Mouse (Mus musculus): Measurements from ENCODE around the gene Ccdc93. TPM values are rescaled to one million over a fixed set of nuclear protein-coding genes. Genes with fewer than 3 reads are reported as not detected.

The Ccdc93 gene
- total RNA-seq, 2 experiments from 2014 or later: 8.9 to 9.2 TPM

- intact Hi-C loops (cut with DNase I): loop anchor here (5.0 kb wide), 1 partner anchor 127 kb away; the partner anchor contains the start of gene Ddx18
- DNase-seq: peak; percentile 39 to 41
Measured at GRCm38 (mm10) chr1:121440535-121441381, 9.9 kb downstream of the Ccdc93 start.

DNA sequence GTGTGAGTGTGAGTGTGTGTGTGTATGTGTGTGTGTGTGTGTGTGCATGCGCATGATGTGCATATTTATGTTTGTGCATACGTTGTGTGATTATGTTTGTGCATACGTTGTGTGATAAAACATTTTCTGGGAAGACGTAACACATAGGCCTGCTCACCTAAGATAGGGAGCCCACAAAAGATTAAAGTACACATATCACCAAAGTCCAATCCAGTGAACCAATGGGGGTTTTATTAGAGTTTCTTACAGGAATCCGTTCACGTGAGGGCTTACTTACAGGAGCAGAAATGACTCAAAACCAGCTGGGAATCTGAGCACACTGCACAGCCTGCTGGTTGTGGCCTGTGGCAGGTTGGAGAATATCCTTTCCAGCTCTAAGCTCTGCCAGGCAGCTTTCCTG lies 13.3 kb downstream of the Ccdc93 start:
- DNase-seq: no peak
- intact Hi-C loops (cut with DNase I): loop anchor here (5.0 kb wide), 1 partner anchor 123 kb away; the partner anchor contains the start of gene Ddx18

DNA sequence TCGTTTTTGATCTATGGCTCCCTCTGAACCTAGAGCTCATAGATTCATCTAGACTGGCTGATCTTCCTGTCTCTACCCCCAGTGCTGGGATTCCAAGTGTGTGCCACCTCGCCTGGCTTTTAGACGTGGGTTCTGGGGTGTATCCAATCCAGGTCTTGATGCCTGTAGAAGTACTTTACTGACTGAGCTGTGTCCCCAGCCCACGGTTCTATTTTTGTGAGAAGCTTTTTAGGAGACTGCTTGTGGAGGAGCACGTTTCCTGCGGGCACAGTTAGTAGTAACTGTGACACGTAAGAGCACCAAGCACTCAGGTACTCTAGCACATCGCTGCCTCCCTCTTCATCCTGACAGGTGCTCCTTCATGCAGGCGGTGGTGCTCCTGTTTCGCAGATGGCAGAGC lies 16.4 kb downstream of the Ccdc93 start:
- intact Hi-C loops (cut with DNase I): loop anchor here (5.0 kb wide), 1 partner anchor 105 kb away; no protein-coding TSS in a partner anchor
- no peak for DNase-seq

DNA sequence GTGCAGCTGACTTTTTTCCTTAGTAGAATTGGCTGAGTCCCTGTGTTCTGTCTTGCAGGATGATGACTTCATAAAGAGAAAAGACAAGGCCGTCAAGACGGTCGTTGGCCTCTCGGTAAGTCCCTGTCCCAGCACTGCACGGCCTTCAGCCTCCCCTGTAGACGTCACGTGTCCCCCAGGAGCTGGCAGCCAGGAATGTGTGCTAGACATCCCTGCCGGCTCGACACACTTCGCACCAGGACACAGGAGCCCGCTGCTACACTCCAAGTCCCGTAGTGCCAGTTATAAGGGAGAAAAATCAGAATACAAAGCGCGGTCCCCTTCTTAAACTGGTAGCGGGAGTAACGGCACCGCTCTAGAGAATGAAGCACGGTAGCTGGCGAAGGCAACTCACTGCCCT lies 17.3 kb downstream of the Ccdc93 start:
- no peak for DNase-seq
- intact Hi-C loops (cut with DNase I): loop anchor here (5.0 kb wide), 1 partner anchor 104 kb away; no protein-coding TSS in a partner anchor

DNA sequence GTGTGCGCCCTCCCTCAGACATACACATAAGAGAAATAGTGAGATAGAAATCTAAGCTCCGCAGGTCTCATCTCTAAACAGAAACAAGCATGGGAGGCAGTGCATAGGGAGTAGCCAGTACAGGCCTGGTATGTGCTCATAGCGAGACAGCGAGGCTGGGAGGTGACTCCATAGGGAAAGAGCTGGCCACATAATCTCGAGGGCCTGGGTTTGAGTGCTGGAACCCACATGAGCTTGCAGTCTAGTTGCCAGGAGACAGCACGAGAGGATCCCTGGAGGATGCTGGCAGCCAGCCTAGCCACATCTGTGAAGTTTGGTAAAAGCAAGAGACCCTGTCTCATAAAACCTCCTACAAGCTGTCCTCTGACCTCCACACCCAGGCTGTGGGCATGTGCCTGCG lies 20.2 kb downstream of the Ccdc93 start:
- intact Hi-C loops (cut with DNase I): no loop called here
- DNase-seq: no peak

GRCm38 (mm10) chr1:121452498-121452897 lies 21.6 kb downstream of the Ccdc93 start:
- intact Hi-C loops (cut with DNase I): no loop called here
- DNase-seq: no peak

- intact Hi-C loops (cut with DNase I): no loop called here
- no peak for DNase-seq
Measured at GRCm38 (mm10) chr1:121453053-121453452, 22.2 kb downstream of the Ccdc93 start.

DNA sequence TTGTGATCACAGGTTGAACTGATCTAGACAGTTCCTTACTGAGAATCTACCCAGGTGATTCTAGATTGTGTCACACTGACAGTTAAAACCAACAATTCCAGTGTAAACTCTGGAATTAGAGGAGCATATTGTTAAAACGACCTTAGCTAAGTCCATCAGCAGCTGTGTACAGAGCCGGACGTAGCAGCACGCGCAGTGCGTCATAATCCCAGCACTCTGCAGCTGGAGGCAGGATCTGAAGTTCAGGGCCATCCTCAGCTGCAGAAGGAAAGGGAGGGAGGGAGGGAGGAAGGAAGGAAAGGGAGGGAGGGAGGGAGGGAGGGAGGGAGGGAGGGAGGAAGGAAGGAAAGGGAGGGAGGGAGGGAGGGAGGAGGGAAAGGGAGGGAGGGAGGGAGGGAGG lies 24.1 kb downstream of the Ccdc93 start:
- intact Hi-C loops (cut with DNase I): no loop called here

DNA sequence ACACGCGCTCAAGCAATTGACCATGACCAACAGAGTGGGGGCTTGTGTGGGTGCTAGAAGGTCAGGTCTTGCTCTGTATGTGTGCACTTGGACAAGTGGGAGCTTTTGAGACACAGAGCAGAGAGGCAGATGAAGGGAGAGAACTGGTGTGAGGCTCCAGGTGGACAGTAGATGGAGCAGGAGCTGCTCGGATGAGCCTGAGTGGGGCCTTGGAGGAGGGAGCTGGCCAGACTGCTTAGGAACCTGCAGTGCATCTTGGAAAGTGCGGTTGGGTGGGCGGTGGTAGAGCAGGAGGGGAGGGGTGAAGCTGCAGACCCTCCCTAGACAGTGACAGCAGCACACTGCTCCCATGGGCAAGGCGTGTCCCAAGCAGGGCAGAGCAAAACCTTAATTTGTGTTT lies 29.2 kb downstream of the Ccdc93 start:
- intact Hi-C loops (cut with DNase I): no loop called here
- DNase-seq: no peak

More for the DNA sequence above, 24.1 kb downstream of the Ccdc93 start:
- no peak for DNase-seq

DNA sequence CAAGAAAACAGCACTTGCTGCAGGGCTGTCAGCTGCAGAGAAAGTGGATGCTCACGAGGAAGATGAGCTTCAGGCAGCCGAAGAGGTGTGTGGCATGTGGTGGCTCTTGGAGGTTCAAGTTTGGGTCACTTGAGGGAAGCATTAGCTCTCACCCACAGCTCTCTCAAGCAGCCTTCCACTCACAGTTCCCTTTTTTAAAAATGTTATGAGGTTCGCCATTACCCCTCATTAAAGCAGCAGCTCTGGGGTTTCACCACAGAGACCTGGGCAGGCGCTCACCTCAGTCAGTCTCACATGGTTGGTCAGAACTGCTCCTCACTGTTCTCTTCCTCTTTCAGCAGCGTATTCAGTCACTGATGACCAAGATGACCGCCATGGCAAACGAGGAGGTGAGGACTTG lies 31.0 kb downstream of the Ccdc93 start:
- no peak for DNase-seq
- intact Hi-C loops (cut with DNase I): no loop called here

DNA sequence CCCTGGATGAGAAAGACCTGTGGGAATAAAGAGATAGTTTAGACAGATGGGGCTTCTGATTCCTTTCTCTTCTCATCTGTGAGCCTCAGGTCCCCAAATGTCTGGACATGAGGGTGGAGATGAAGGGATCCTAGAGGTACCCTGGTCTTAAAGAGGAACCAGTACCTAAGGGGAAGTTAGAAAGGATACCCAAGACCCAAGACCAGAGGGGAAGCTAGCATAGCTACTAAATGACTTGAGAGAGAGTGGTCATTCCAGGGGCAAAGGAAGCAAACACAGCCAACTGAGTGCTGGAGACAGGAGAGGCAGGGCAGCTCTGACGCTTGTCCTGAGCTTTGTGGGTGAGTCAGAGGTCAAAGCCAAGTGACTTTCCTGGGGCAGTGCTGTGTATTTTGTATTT lies 31.8 kb downstream of the Ccdc93 start:
- no peak for DNase-seq
- intact Hi-C loops (cut with DNase I): no loop called here

- DNase-seq: no peak
- intact Hi-C loops (cut with DNase I): no loop called here
Measured at GRCm38 (mm10) chr1:121463806-121464205, 33.0 kb downstream of the Ccdc93 start.

GRCm38 (mm10) chr1:121466276-121466675 lies 35.4 kb downstream of the Ccdc93 start:
- intact Hi-C loops (cut with DNase I): no loop called here
- no peak for DNase-seq

GRCm38 (mm10) chr1:121468271-121468670 lies 37.4 kb downstream of the Ccdc93 start:
- no peak for DNase-seq
- intact Hi-C loops (cut with DNase I): no loop called here

GRCm38 (mm10) chr1:121471503-121471902 lies 40.7 kb downstream of the Ccdc93 start:
- intact Hi-C loops (cut with DNase I): no loop called here
- DNase-seq: no peak

- DNase-seq: no peak
- intact Hi-C loops (cut with DNase I): no loop called here
Measured at GRCm38 (mm10) chr1:121477716-121478115, 46.9 kb downstream of the Ccdc93 start.

DNA sequence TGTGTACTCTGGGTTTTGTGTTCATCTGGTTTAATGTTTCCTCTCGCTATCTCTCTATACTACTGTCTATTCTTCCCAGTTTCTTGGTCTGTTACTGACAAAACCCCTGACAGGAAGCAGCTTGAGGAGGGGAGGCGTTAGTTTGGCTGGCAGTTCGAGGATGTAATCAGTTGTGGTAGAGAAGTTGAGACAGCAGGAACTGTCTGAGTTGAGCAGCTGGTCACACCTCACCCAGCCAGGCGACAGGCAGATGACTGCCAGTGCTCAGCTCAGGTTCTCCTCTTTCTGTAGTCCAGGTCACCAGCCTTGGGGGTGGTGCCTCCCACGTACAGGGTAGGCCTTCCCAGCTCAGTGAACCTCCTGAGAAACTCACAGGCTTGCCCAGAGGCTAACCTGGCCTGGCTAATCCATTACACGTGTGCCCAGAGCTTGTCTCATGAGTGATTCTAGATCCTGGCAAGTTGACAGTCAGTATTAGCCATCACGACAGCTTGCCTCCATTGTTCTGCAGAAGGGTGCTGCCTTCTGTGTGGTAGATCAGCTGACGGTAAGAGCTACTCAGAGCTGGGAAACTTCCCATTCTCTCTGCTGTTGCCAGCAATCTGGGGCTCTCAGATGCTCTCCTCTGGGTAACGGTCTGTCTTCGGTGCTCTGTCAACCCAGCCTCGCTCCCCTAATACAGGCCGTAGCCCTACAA lies 47.6 kb downstream of the Ccdc93 start:
- intact Hi-C loops (cut with DNase I): no loop called here
- DNase-seq: no peak

DNA sequence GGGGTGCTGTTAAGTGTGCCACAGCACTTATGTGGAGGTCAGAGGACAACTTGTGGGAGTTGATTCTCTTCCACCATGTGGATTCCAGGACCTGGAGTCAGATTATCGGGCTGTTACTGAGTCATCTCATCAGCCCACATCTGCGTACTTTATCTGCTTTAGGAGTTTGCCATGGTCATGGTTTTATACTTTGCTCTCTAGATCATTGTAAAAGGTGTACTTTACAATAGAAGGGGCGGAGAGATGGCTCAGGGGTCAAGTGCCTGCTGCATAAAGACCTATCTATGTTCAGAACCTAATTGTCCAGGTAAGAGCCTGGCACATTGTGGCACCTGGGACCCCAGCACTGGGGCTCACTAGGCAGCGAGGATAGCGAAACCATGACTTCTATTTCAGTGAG lies 48.6 kb downstream of the Ccdc93 start:
- intact Hi-C loops (cut with DNase I): no loop called here
- DNase-seq: no peak

DNA sequence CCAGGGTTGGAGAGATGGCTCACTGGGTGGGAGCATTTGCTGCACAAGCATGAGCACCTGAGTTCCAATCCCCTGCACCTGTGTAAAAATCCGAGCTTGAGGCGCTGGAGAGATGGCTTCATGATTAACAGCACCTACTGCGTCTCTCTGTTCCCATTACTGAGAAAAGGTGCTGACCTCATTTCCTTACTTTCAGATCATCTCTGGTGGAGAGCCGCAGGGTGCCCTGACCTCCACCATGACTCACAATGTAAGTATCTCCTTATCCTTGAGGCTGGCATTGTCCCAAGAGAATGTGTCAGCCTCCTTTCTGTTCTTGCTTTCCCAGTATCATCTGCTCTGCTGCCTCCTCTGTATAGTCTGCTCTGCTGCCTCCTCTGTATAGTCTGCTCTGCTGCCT lies 52.2 kb downstream of the Ccdc93 start:
- no peak for DNase-seq
- intact Hi-C loops (cut with DNase I): no loop called here

DNA sequence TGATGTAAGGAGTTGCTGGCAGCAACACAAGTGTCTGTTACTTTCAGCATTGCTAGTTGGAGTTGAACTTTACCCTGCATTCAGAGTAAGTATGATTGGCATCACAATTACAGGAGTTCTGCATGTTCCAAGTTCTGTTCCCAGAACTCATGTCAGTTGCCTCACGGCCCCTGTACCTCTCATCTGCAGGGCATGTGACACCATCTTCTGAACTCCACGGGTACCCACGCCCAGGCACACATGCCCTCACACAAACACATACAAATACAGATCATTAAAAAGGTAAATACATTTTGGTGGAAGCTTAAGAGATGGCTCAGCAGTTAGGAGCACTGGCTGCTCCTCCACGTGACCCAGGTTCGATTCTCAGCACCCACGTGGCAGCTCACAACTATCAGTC lies 56.0 kb downstream of the Ccdc93 start:
- DNase-seq: no peak
- intact Hi-C loops (cut with DNase I): no loop called here

- DNase-seq: no peak
- intact Hi-C loops (cut with DNase I): loop anchor here (2.0 kb wide), 1 partner anchor 47 kb away; no protein-coding TSS in a partner anchor
Measured at GRCm38 (mm10) chr1:121490241-121490640, 59.4 kb downstream of the Ccdc93 start.

DNA sequence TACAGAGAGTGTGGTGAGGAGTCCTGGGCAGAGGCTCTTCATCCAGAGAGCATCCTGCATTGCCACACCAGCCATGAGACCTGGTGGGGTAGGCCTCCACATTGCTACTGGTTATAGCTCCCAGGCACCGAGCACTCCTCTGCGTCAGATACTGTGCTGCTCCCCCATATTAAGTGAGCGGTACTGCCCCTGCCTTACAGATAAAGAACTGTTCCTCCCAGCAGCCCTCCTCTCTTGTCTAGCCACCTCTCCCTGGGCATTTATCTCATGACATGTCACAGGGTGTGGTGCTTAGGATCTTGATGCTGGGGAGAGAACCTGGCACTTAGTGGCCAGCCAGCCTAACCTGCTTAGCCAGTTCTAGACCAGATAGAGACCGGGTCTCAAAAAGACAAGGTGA lies 66.2 kb downstream of the Ccdc93 start:
- intact Hi-C loops (cut with DNase I): no loop called here
- no peak for DNase-seq

All from gastrocnemius, postnatal 36 days (tissue).